9 mouse cellular contexts compared by ENCODE assay signal in genomic region chr6:48397336-48397735, GRCm38 (mm10). TPM values are rescaled to one million over a fixed set of nuclear protein-coding genes. Genes with fewer than 3 reads are reported as not detected.
DNase-seq lines count a peak whose midpoint lies in the region.
"Had no signal": no experiment of that assay in that cellular context is flagged by ENCODE, and none has a peak within 500 bp of the region (broad histone marks: within the 10 kb centered on the region; RNA-seq: fewer than 3 reads in every experiment).

No protein-coding gene starts in this region.

- peak; percentile 46 for DNase-seq in layer of hippocampus, adult 11-12 months (ENCODE audit: low spot score)
- no peak for DNase-seq in layer of hippocampus, adult 9-10 months (ENCODE audit: low spot score)
- DNase-seq in brain, adult 2 months (ENCODE audit: low read depth, low spot score) = peak; percentile 88
- peak; percentile 70 to 76 for DNase-seq in heart, adult 18-20 months
- peak; percentile 34 for DNase-seq in layer of hippocampus, adult 9-11 months
- peak; percentile 59 for DNase-seq in retina, adult 2 months (ENCODE audit: low read depth, low spot score)
- DNase-seq in right cerebral cortex, adult 18-20 months = no peak
- no peak for DNase-seq in left cerebral cortex, postnatal 36 days (ENCODE audit: low spot score in 2 of 2)
- DNase-seq: liver, embryonic 13.5 days had no signal

- intact Hi-C loops in left cerebral cortex, postnatal 36 days (cut with DNase I) = loop anchor here (2.0 to 5.0 kb wide), 2 partner anchors 47 to 220 kb away; partner anchors contain the start of gene Zfp467

RNA-seq across cellular contexts. Expression of gene Krba1, which starts 1.9 kb away (rescaled TPM):
- total RNA-seq in heart, adult 18-20 months (2021) = 10 to 100 TPM; 14.4 to 18.6 TPM
- total RNA-seq in left cerebral cortex, postnatal 36 days (2021) = 10 to 100 TPM; 39.0 to 47.2 TPM

RNA-seq across cellular contexts. Expression of gene Zfp467, which starts 48.3 kb away (rescaled TPM):
- total RNA-seq in heart, adult 18-20 months (2021) = 10 to 100 TPM; 10.2 to 11.3 TPM
- 10 to 100 TPM; 24.7 to 28.8 TPM for total RNA-seq in left cerebral cortex, postnatal 36 days (2021)

RNA-seq across cellular contexts. Expression of gene Sspo, which starts 50.7 kb away (rescaled TPM):
- total RNA-seq in heart, adult 18-20 months (2021) = under 1 TPM; 0.22 to 0.23 TPM
- total RNA-seq in left cerebral cortex, postnatal 36 days (2021) = 1 to 10 TPM; 1.0 to 1.2 TPM

Comparison
In these comparisons a context has a peak if more than half of its experiments do, and no peak if none do; other contexts are left out.
1. DNase-seq: peak in layer of hippocampus, adult 11-12 months (single experiment), brain, adult 2 months (single experiment), heart, adult 18-20 months (2 of 2), layer of hippocampus, adult 9-11 months (single experiment) and retina, adult 2 months (single experiment); none in layer of hippocampus, adult 9-10 months (single experiment), right cerebral cortex, adult 18-20 months (single experiment) and left cerebral cortex, postnatal 36 days (0 of 2).